Mouse (Mus musculus): ENCODE measurements around the gene Odr4.

- TF ChIP-seq POLR2A (IDR thresholded peaks at IDR 0.05; ENCODE audit: extremely low read depth, insufficient read depth, low read length): no peak
- no peak for TF ChIP-seq CTCF (IDR thresholded peaks at IDR 0.05; ENCODE audit: extremely low read depth, insufficient read depth, low read length)
These were observed 590 bp upstream of the Odr4 start for GRCm38 (mm10) chr1:150393488-150393852.

All from cortical plate, adult 2 months (tissue).